Mouse (Mus musculus) E14TG2a.4 (cell line): Measurements from ENCODE around the gene Tshz2.

Source experiments
- CTCF ChIP-seq: conservative IDR thresholded peaks from 2 replicates; pipeline ENCODE4 v1.5.1; 2014; ENCODE audit warnings: low read length
- POU5F1 ChIP-seq: IDR thresholded peaks from 2 replicates; pipeline ENCODE4 v1.6.1; 2014; ENCODE audit warnings: low read length, borderline replicate concordance

DNA sequence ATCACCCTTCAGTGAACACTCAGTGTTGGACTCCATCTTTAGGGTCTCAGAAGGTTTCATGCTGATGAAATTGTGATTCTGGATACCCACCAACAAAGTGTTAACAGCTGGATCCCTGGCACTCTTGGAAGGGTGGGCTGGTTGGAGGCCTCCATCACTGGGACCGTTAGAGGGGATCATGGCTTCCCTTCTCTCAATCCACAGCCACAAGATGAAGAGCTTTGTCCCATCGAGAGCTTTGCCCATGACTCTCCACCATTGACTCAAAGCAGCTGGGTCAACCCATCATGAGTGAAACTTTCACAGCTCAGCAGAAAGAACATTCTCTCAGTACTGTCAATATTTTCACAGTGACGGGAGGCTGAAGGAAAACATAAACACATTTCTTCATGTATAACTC, 49.3 kb upstream of the Tshz2 start:
- no peak for TF ChIP-seq CTCF
- TF ChIP-seq POU5F1: no peak
